Mouse (Mus musculus) liver, embryonic 12.5 days (tissue): ENCODE results near the gene Ntf5. TPM values are rescaled to one million over a fixed set of nuclear protein-coding genes. Genes with fewer than 3 reads are reported as not detected.

ENCODE experiments used
- ATAC-seq: fragments of 200-750 bp; cut with Nextera tagmentation; 2 replicates; pipeline ENCODE4 v1.8.0; 2017; ENCODE audit warnings: moderate number of reproducible peaks, mild to moderate bottlenecking, moderate library complexity
- H3K27ac ChIP-seq: fragments of 300-500 bp; sonication (generic); 2 replicates; pipeline ENCODE4 v1.5.1; 2016; ENCODE audit warnings: mild to moderate bottlenecking
- H3K27me3 ChIP-seq: fragments of 300-500 bp; sonication (generic); replicated peaks from 2 replicates; pipeline ENCODE4 v1.6.1; 2016; ENCODE audit warnings: mild to moderate bottlenecking, moderate library complexity
- H3K36me3 ChIP-seq: fragments of 300-500 bp; sonication (generic); 2 replicates; pipeline ENCODE4 v1.6.1; 2016; ENCODE audit warnings: mild to moderate bottlenecking, moderate library complexity
- H3K4me1 ChIP-seq: fragments of 300-500 bp; sonication (generic); 2 replicates; pipeline ENCODE4 v1.6.1; 2016
- H3K4me2 ChIP-seq: fragments of 300-500 bp; sonication (generic); 2 replicates; pipeline ENCODE4 v1.6.1; 2016; ENCODE audit warnings: mild to moderate bottlenecking, moderate library complexity
- H3K4me3 ChIP-seq: fragments of 300-500 bp; sonication (generic); 2 replicates; pipeline ENCODE4 v1.5.1; 2016; ENCODE audit warnings: mild to moderate bottlenecking, moderate library complexity
- H3K9ac ChIP-seq: fragments of 300-500 bp; sonication (generic); 2 replicates; pipeline ENCODE4 v1.6.1; 2016; ENCODE audit warnings: mild to moderate bottlenecking, moderate library complexity
- H3K9me3 ChIP-seq: fragments of 300-500 bp; sonication (generic); replicated peaks from 2 replicates; pipeline ENCODE4 v1.6.1; 2016; ENCODE audit warnings: mild to moderate bottlenecking, moderate library complexity
- WGBS: fragments of 180-500 bp; shearing (Covaris S2); methylation state at CpG from one replicate; pipeline ENCODE4 v1.1.7; 2016; ENCODE audit not compliant: insufficient replicate concordance; 5-methylcytosine and 5-hydroxymethylcytosine counted together
- polyA plus RNA-seq: library from polyadenylated mRNA; unstranded; fragments of >200 nt; fragmentation: Nextera tagmentation; extraction: Ambion mirVana; gene quantifications from 2 replicates; pipeline ENCODE4 v1.2.1, GENCODE M21; 2016

Ntf5 gene
- 0.81 and 0.87 TPM in 2 replicates for polyA plus RNA-seq

DNA sequence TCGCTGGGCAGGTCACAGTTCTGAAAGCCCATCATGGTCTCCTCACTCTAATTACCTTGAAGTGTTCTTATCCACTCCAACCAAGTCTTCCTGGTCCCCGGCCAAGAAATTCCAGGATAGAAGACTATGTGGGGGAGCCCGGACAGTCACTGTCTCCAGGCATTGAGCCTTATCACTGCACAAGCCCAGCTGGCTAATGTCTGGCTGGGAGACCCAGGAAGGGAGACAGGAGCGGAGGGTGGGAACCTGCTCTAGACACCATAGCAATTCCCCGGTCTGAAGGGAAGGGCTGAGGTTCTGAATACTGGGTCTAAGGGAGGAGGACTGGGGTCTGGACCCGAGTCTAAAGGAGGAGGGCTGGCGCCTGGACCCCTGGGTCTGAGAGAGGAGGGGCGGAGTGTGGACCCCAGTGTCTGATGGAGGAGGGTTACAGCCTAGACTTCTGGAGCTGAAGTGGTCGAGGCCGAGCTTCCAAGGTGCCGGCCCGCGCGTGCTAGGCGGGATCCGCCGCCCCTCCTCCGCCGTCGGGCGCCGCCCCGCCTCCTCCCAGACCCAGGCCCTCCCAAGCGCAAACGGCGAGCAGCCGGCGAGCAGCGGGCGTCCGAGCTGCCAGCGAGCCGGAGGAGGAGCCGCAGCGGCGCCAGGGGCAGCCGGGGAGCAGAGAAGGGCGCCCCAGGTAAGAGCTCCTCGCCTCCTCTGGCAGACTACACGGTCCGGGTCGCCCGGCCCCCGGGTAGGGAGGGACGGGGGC, at the start of gene Ntf5:
Ntf5 (plus strand) TSS at position 583 of the 751 bp plus-strand sequence.
- peaks cover 28% of the 10 kb centered on the region for H3K4me1 ChIP-seq
- H3K9me3 ChIP-seq, result no peaks in the 10 kb centered on the region
- H3K27me3 ChIP-seq, result peaks cover 100% of the 10 kb centered on the region
- H3K4me3 ChIP-seq, result peak within 1 kb of the TSS; percentile 55
- 3% methylated on average over 45 of the region's 45 CpGs for WGBS
- no peak for ATAC-seq
- H3K9ac ChIP-seq, result peak within 1 kb of the TSS; percentile 53
- peak within 1 kb of the TSS; percentile 58 for H3K27ac ChIP-seq
- no peaks in the 10 kb centered on the region for H3K36me3 ChIP-seq
- H3K4me2 ChIP-seq, result peak within 1 kb of the TSS; percentile 75

DNA sequence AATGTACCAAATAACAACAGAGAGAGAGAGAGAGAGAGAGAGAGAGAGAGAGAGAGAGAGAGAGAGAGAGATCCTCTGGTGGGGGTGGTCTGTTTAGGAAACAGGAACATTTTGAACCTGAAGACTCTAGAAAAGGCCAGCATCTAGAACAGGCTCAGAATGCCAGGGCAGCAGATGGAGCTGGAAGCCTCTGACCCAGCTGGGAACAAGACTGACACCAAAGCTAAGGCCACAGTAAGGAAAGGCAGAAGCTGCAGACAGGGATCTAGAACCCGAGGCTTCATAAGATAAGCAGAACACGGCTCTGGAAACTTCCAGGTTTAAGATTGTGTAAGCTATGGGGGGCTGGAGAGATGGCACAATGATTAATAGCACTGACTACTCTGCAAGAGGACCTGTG, 49.5 kb upstream of the Ntf5 start:
- H3K27me3 ChIP-seq, result peaks cover 93% of the 10 kb centered on the region
- ATAC-seq, result no peak
- no peaks in the 10 kb centered on the region for H3K36me3 ChIP-seq
- WGBS, result 29% methylated on average over 2 of the region's 2 CpGs
- no peak overlapping the region for H3K27ac ChIP-seq
- no peak overlapping the region for H3K4me3 ChIP-seq
- H3K9me3 ChIP-seq, result no peaks in the 10 kb centered on the region
- no peak overlapping the region for H3K4me2 ChIP-seq
- H3K4me1 ChIP-seq, result peaks cover 53% of the 10 kb centered on the region
- no peak overlapping the region for H3K9ac ChIP-seq

DNA sequence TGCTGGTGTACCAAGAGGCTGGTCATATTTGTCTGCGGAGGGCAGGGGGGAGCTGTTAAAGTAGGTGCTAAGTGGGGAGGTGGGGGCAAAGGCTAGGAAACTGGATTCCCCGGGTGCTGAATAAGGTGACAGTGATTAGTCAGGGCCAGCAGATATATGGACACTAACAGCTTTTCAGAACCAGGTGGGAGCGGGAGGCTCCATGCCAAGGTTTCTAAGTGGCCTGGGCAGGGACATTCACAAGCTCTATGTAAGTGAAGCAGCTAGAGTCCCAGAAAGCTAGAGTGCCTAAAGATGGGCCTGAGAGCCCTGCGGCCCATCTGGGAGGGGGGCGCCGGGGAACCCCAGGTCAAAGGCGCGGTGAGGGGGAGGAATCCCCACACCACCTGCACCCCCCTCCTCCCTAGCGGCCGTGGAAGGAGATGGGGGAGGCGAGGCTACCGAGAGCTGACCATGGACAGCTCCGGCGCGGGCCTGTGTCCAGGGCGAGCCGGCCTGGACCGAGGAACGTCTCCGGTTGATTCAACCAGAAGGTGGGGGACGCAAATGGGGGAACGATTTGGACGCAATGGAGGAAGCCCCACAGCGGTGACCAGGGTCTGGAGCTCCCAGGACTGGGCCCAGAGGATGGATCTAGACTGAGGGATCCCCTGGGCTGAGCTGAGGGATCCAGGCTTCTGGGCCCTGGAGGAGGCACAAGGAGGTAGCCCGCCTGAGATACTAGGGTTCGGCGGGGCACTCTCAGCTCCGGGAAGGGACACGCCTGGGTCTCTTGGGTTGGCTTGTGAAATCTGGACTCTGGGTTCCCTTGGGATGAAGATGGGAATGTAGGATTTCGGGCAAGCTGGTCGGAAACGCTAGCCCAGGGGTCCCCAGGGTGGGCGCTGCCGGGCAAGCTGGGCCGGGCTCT, 47.5 kb upstream of the Ntf5 start:
- Histone ChIP-seq H3K4me2 (peak overlapping the region; percentile 96), H3K9me3 (no peaks in the 10 kb centered on the region), H3K9ac (peak overlapping the region; percentile 59), H3K4me3 (peak overlapping the region; percentile 58), H3K36me3 (no peaks in the 10 kb centered on the region), H3K27ac (no peak overlapping the region), H3K4me1 (peaks cover 68% of the 10 kb centered on the region), H3K27me3 (peaks cover 90% of the 10 kb centered on the region)
- no peak for ATAC-seq
- 5% methylated on average over 35 of the region's 35 CpGs for WGBS

DNA sequence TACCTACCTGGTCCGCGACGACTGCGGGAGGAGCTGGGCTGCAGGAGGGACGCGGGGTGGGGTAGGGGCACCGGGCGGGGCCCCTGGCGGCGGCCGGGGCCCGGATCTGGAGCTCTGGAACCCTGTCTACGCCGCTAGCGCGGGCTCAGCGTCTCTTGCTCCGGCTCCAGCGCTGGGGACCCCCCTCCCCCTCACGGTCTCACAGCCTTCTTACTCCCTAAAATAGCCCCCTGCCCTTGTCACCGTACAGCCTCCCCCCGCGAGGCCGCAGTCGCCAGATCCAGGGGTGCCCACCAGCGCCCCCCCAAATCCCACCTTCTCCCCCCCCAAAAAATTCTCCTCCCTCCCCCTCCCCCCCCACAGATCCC, 46.9 kb upstream of the Ntf5 start, which contains the start of gene Ppfia3:
Ppfia3 (minus strand) TSS at position 368 of the 368 bp plus-strand sequence.
- Histone ChIP-seq H3K9me3 (no peaks in the 10 kb centered on the region), H3K9ac (peak within 1 kb of the TSS; percentile 75), H3K4me2 (peak within 1 kb of the TSS; percentile 96), H3K27ac (peak within 1 kb of the TSS; percentile 57; the same call in 1 of the 2 replicates), H3K27me3 (peaks cover 83% of the 10 kb centered on the region), H3K36me3 (0 out of 2 replicates have a peak, but pooled peaks cover 3% of the 10 kb centered on the region), H3K4me3 (peak within 1 kb of the TSS; percentile 58), H3K4me1 (peaks cover 68% of the 10 kb centered on the region)
- ATAC-seq, result no peak
- 1% methylated on average over 12 of the region's 26 CpGs for WGBS

DNA sequence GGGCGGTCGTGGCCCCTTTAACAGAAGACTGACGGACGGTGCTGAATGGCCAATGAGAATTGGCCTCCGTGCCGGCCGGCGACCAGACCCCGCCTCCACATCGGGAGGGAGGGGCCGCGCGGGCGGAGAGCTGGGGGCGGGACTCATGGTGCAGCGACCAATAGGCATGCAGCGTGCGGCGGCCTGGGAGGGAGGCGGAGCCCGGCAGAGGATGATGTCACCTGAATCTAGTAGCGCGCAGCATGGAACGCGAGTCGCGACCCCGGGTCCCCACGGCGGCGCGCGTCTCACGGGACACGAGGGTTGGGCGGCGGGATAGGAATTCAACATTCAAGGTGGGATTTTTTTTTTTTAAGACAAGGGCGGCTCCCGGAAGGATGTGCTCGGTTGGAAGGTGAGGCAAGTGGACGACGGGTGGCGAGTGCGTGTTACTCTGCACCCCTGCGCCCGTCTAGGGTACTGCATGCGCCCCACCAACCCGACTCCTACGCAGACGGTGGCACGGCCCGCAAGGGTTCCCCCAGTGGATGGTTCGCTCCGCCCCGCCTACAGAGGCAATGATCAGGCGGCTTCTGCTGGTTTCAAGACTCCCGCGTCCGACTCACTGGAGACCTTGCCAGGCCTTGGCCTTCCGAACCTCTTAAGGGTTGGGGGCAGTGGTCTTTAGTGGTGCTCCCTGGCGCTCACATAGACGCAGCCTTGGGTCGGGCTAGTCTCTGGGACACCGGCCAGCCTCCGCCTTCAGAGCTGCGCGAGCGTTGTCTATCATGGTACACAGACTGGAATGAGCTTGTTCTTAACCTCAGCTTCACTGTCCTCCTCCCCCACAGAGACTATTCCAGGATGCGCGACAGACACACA, 46.2 kb upstream of the Ntf5 start:
- peak overlapping the region; percentile 96 for H3K4me2 ChIP-seq
- peaks cover 77% of the 10 kb centered on the region for H3K27me3 ChIP-seq
- H3K4me1 ChIP-seq, result peaks cover 62% of the 10 kb centered on the region
- H3K36me3 ChIP-seq, result peaks cover 7% of the 10 kb centered on the region
- peak overlapping the region; percentile 57; the same call in 1 of the 2 replicates for H3K27ac ChIP-seq
- peak overlapping the region; percentile 58 for H3K4me3 ChIP-seq
- peak overlapping the region; percentile 75 for H3K9ac ChIP-seq
- peak; percentile 80 for ATAC-seq
- 2% methylated on average over 70 of the region's 70 CpGs for WGBS
- H3K9me3 ChIP-seq, result no peaks in the 10 kb centered on the region

DNA sequence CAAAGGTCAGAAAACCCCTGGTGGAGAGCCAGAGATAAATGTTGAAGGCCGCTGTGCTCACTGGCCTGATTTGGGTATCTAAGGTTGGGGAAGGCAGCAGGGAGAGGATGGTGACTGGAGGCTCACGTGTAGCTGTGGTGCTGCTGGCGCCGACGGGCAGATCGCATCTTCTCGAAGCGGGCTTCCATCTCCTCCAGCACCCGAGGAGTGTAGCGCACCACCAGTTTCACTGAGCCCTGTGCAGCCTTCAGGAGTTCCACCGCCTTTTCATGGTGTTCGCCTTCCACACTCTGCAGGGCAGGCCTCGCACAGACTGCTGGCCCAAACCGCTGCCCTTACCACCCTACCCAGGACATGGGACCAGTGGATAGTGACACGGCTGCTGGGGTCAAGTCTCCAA, 45.3 kb upstream of the Ntf5 start:
- peaks cover 68% of the 10 kb centered on the region for H3K27me3 ChIP-seq
- H3K4me3 ChIP-seq, result peak overlapping the region; percentile 58
- H3K36me3 ChIP-seq, result peaks cover 16% of the 10 kb centered on the region
- peaks cover 55% of the 10 kb centered on the region for H3K4me1 ChIP-seq
- no peak overlapping the region for H3K27ac ChIP-seq
- peak overlapping the region; percentile 75 for H3K9ac ChIP-seq
- H3K4me2 ChIP-seq, result peak overlapping the region; percentile 96
- H3K9me3 ChIP-seq, result no peaks in the 10 kb centered on the region
- 77% methylated on average over 15 of the region's 15 CpGs for whole genome bisulfite sequencing
- ATAC-seq, result no peak

DNA sequence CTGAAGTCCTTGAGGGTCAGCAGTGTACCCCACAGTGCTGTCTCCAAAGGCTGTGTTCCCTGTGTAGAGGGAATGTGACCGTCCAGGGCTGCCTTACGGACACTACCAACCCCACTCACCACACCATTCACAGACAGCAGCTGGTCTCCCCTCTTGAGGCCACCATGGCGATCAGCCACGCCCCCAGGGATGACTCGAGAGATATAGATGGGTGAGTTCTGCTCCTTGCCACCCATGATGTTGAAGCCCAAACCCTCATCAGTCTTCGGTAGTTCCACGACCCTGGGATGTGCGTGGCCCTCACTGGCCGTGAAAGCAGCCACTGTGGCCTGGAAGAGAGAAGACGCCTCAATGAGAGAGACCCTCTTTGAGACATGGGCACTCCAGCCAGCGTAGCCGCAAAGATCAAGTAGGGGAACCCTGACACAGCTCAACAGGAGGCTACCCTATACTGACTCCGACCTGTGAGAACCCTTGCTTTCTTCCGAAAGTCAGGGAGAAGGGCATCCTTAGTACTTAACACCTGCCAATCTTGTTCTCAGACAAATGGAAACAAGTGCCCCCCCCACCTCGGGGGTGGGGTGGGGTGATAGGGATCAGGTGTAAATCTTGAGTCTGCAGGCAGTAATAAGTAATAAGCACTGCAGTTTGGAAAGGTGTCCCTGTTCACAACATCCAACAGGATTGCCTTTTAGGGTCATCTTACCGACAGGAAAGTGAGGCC, 44.3 kb upstream of the Ntf5 start:
- no peak for ATAC-seq
- Histone ChIP-seq H3K9me3 (no peaks in the 10 kb centered on the region), H3K4me2 (no peak overlapping the region; the same call in 1 of the 2 replicates), H3K4me3 (no peak overlapping the region), H3K27ac (no peak overlapping the region), H3K27me3 (peaks cover 58% of the 10 kb centered on the region), H3K9ac (no peak overlapping the region), H3K36me3 (peaks cover 26% of the 10 kb centered on the region), H3K4me1 (peaks cover 55% of the 10 kb centered on the region)
- WGBS, result 57% methylated on average over 16 of the region's 16 CpGs

DNA sequence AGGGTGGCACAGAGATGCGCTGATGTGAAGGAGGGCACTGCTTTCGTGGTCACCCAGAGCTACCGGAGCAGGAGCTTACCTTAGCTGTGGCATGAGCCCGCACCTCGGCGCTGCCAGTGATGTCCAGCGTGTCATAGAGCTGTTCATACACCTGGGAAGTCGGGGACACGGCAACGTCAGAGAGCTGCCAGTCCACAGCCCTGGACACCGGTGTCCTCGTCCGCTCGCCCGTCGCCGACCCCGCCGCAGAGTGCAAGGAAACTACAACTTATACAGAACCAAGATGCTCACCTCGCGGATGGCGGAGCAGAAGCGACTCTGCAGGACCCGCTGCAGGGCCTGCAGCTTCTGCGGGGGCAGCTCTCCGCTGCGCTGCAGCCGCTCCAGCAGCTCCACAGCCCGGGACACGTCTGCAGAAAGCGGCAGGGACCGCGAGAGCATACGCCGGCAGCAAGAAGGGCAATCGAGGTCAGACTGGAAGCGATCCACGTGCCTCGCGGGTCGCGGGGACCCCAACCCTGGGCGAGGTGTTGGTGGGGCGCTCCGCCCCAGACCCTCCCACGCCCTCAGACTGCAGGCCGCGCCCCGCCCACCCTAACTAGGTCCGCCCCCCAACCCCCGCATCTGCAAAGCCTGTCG, 43.5 kb upstream of the Ntf5 start:
- Histone ChIP-seq H3K36me3 (peaks cover 33% of the 10 kb centered on the region), H3K4me2 (peak overlapping the region; percentile 96), H3K27ac (no peak overlapping the region), H3K27me3 (peaks cover 50% of the 10 kb centered on the region), H3K4me3 (peak overlapping the region; percentile 58), H3K9ac (peak overlapping the region; percentile 69), H3K9me3 (no peaks in the 10 kb centered on the region), H3K4me1 (peaks cover 55% of the 10 kb centered on the region)
- ATAC-seq, result no peak
- 10% methylated on average over 49 of the region's 52 CpGs for whole genome bisulfite sequencing

DNA sequence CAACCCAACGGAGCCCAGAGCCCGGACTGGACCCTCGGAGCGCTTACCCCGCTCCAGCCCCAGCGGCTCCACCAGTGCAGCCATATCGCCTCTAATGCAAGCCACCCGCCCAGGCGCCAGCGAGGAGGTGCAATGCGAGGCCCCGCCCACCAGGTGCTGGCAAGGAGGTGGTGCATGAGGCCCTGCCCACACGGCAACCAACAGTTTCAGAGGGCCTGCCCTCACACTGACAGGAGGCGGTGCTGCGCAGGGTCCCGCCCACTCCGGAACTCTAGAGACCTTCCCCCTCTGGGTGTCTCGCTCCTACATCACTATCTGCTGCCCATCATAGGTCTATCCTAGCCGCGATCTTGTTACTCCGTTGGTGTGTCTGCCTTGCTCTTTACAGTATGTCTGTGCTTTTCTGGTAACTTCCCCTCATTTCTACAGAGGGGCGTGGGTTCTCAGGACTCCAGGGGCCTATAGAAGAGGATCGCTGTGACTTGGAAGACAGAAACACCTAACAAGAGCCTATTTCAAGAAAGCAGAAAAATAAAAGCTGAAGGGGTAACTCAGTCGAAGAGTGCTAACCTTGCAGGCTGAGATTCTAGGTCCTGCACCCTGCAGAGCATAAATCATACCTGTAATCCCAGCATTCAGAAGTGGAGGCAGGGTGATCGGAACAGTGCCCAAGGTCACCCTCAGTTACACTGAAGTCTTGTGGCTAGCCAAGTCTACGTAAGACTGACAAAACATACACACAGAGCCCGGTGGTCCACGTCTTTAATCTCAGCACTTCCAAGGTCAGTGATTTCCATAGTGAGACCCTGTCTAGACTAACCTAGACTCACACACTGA, 42.8 kb upstream of the Ntf5 start, which contains the start of gene Lin7b:
Lin7b (minus strand) TSS at position 109 of the 837 bp plus-strand sequence.
- peaks cover 43% of the 10 kb centered on the region for H3K27me3 ChIP-seq
- H3K9ac ChIP-seq, result peak within 1 kb of the TSS; percentile 69
- peak within 1 kb of the TSS; percentile 96 for H3K4me2 ChIP-seq
- peak; percentile 79 for ATAC-seq
- H3K36me3 ChIP-seq, result peaks cover 39% of the 10 kb centered on the region
- H3K4me1 ChIP-seq, result peaks cover 55% of the 10 kb centered on the region
- no peaks in the 10 kb centered on the region for H3K9me3 ChIP-seq
- H3K4me3 ChIP-seq, result peak within 1 kb of the TSS; percentile 58
- WGBS, result 8% methylated on average over 28 of the region's 28 CpGs
- H3K27ac ChIP-seq, result 0 out of 2 replicates have a peak within 1 kb of the TSS, but pooled peaks have one; percentile 4

DNA sequence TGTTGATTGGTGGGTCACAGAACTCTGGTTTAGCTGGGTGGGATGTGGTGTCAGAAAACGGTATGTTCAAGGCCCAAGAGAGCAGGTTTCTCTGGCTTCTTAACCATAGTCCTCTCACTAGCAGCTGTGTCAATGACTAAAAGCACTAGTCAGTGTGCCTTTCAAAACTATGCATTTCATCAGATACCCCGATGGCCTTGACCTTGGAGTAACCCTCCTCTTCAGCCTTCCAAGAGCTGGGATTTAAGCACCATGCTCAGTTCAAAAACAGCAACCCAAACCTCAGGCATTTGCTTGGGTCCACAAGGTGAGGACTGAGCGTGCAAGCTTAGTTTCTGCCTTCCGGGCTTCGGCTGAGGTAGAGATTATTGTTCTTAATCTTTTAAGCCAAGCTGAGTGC, 41.1 kb upstream of the Ntf5 start:
- Histone ChIP-seq H3K36me3 (peaks cover 56% of the 10 kb centered on the region), H3K9ac (no peak overlapping the region), H3K27ac (no peak overlapping the region), H3K27me3 (peaks cover 31% of the 10 kb centered on the region), H3K4me1 (peaks cover 42% of the 10 kb centered on the region), H3K9me3 (no peaks in the 10 kb centered on the region), H3K4me3 (no peak overlapping the region), H3K4me2 (no peak overlapping the region)
- WGBS, result 78% methylated on average over 5 of the region's 5 CpGs
- no peak for ATAC-seq
